Mouse (Mus musculus) cerebellum, adult 2 months (tissue): ENCODE results near the gene Tbc1d22b.

Experiments used
- CTCF ChIP-seq: fragments of 200-500 bp; IDR thresholded peaks from 2 replicates; pipeline ENCODE4 v1.5.1; 2011; ENCODE audit warnings: low read depth, mild to moderate bottlenecking, control low read depth, low read length, moderate library complexity, borderline replicate concordance; ENCODE audit not compliant: insufficient read depth
- POLR2A ChIP-seq: fragments of 200-500 bp; IDR thresholded peaks from 2 replicates; pipeline ENCODE4 v1.6.1; 2011; ENCODE audit warnings: low read length, control low read depth, borderline replicate concordance; ENCODE audit not compliant: insufficient read depth

DNA sequence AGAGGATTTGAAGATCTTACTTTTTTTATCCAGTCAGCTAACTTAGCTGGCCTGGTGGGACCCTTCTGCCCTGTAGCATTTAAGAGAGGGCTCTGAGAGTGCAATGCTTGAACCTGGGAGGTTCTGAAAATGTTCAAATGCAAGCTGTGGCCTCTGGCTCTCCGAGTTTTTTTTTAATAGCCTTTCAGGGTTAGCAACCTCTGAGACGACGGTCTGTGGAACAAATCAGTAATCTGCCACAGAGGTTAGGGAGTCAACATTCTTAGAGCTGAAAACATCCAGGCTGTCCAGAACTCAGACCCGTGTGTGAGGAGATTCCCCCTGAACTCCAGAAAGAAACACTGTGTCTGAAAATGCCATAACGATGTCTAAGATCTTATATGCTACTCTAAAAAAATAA lies 8.9 kb downstream of the Tbc1d22b start:
- TF ChIP-seq POLR2A, result no peak
- no peak for TF ChIP-seq CTCF
